Mouse (Mus musculus) stomach, embryonic 16.5 days (tissue): ENCODE results near the gene Gm28308. TPM values are rescaled to one million over a fixed set of nuclear protein-coding genes. Genes with fewer than 3 reads are reported as not detected.

Experiments used
- ATAC-seq: fragments of 200-750 bp; cut with Nextera tagmentation; 2 replicates; pipeline ENCODE4 v1.8.0; 2017; ENCODE audit warnings: moderate number of reproducible peaks, moderate TSS enrichment; ENCODE audit not compliant: insufficient read depth, low FRiP score
- H3K27ac ChIP-seq: fragments of 300-500 bp; sonication (generic); 2 replicates; pipeline ENCODE4 v1.5.1; 2014; ENCODE audit warnings: low read length
- H3K27me3 ChIP-seq: fragments of 300-500 bp; sonication (generic); 2 replicates; pipeline ENCODE4 v1.6.1; 2014; ENCODE audit warnings: low read length, control low read depth, mixed read lengths; ENCODE audit not compliant: control insufficient read depth, insufficient read depth
- H3K36me3 ChIP-seq: fragments of 300-500 bp; sonication (generic); 2 replicates; pipeline ENCODE4 v1.6.1; 2014; ENCODE audit warnings: low read length; ENCODE audit not compliant: control insufficient read depth, insufficient read depth
- H3K4me1 ChIP-seq: fragments of 300-500 bp; sonication (generic); 2 replicates; pipeline ENCODE4 v1.6.1; 2014; ENCODE audit warnings: low read length, control low read depth, mixed read lengths; ENCODE audit not compliant: control insufficient read depth, insufficient read depth
- H3K4me2 ChIP-seq: fragments of 300-500 bp; sonication (generic); 2 replicates; pipeline ENCODE4 v1.6.1; 2014; ENCODE audit warnings: low read depth, low read length, mixed read lengths
- H3K4me3 ChIP-seq: fragments of 300-500 bp; sonication (generic); replicated peaks from 2 replicates; pipeline ENCODE4 v1.5.1; 2014; ENCODE audit warnings: mild to moderate bottlenecking, low read length
- H3K9ac ChIP-seq: fragments of 300-500 bp; sonication (generic); 2 replicates; pipeline ENCODE4 v1.6.1; 2014; ENCODE audit warnings: low read length
- H3K9me3 ChIP-seq: fragments of 300-500 bp; sonication (generic); replicated peaks from 2 replicates; pipeline ENCODE4 v1.6.1; 2016; ENCODE audit warnings: low read length, control low read depth; ENCODE audit not compliant: control insufficient read depth
- WGBS: fragments of 180-500 bp; shearing (Covaris S2); extraction: QIAGEN DNeasy Blood & Tissue Kit; methylation state at CpG from one replicate; pipeline ENCODE4 v1.1.7; 2014; 5-methylcytosine and 5-hydroxymethylcytosine counted together
- polyA plus RNA-seq: library from polyadenylated mRNA; unstranded; fragments of >200 nt; fragmentation: Nextera tagmentation; extraction: Ambion mirVana; gene quantifications from 2 replicates; pipeline ENCODE4 v1.2.1, GENCODE M21; 2015

Gene Gm28308
- polyA plus RNA-seq, 1 experiment from 2014 or later, result not detected

DNA sequence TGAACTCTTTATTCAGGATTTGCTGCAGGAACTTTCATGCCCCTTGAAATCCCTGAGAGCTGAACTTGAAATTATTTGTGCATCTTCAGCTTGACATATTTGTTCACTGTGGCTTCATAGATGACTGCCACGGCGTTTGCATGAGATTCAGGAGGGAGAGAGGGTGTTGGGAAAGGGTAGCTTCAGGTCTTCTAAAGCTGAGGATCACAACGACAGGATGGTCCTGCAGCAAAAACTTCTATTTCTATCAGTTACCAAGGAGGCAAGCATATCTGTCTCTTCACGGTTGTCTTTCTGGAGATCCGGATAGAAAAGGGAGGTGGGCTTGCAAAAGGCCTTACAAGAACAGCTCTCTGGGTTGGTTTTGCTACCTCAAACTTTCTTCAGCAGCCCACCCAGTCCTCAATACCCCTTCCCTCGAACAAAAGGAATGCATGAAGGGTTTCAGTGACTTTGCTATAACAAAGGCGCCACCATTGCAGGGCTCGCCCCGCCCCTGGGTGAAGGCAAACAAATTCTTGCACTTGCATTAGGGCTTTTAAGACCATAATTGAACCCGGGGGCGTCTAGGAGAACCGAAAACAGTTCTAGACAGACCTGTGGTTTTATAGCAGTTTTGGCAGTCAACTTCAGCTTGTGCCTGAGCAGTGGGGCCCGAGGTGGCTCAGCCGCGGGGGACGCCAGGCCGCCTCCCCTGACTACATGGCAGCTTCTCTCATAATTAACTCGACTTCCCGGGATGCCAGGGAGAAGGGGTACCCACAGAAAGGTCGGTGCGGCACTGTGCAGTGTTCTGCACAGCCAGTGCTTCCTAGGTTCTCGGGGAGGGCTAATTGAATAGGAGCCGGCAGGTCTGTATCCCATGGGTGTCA is 34.9 kb upstream of the Gm28308 start:
- Histone ChIP-seq H3K36me3 (no peaks in the 10 kb centered on the region), H3K4me1 (peaks cover 5% of the 10 kb centered on the region; the same call in 1 of the 2 replicates), H3K27ac (no peak overlapping the region), H3K9ac (no peak overlapping the region), H3K9me3 (no peaks in the 10 kb centered on the region), H3K27me3 (peaks cover 95% of the 10 kb centered on the region), H3K4me2 (no peak overlapping the region), H3K4me3 (no peak overlapping the region)
- 1% methylated on average over 23 of the region's 23 CpGs for WGBS
- ATAC-seq, result no peak

DNA sequence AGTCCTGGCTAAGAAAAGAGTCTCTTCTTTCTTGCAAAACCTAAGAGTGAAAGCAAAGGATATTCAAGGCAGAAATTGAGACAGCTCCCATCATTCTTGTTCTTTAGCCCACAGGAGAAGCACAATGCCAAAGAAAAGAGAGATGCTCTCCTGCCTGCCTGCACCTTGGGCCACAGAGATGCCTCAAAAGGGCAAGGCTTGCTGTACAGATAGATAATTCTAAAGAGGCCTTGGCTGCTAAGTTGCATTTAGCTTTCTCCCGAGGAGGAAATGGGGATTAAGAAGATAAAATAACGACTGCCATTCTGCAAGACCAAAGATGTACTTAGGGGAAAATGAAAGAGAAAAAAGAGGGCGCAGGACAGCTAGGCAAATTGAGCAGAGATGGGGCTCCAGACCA is 33.8 kb upstream of the Gm28308 start:
- H3K27me3 ChIP-seq, result peaks cover 95% of the 10 kb centered on the region

DNA sequence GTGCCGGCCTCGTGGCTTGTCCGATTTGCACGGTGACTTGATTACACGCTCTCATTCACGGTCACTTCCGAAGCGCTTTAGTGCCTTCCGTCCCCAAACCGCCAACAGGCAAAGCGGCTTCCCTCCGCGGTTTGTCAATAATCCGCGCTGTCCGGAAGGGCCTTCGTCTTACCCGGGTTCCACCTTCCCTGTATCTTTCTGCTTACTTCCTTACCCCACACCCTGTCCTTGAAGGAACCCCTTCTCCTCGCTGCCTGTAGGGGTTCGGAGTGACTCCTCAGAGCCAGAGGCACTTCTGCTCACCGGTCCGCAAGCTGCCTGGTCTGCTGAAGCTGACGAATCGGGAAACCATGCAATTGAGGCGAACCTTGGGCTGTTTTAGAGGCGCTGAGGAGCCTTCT is 33.3 kb upstream of the Gm28308 start:
- no peak for ATAC-seq
- Histone ChIP-seq H3K27me3 (peaks cover 95% of the 10 kb centered on the region), H3K36me3 (no peaks in the 10 kb centered on the region), H3K9ac (no peak overlapping the region), H3K4me3 (no peak overlapping the region), H3K9me3 (no peaks in the 10 kb centered on the region), H3K27ac (no peak overlapping the region), H3K4me1 (peaks cover 5% of the 10 kb centered on the region; the same call in 1 of the 2 replicates), H3K4me2 (no peak overlapping the region)
- WGBS, result 1% methylated on average over 26 of the region's 26 CpGs

More for the DNA sequence above, 33.8 kb upstream of the Gm28308 start:
- 6% methylated on average over 3 of the region's 3 CpGs for WGBS
- Histone ChIP-seq H3K36me3 (no peaks in the 10 kb centered on the region), H3K9ac (no peak overlapping the region), H3K4me1 (peaks cover 5% of the 10 kb centered on the region; the same call in 1 of the 2 replicates), H3K27ac (no peak overlapping the region), H3K9me3 (no peaks in the 10 kb centered on the region), H3K4me3 (no peak overlapping the region), H3K4me2 (no peak overlapping the region)
- no peak for ATAC-seq

DNA sequence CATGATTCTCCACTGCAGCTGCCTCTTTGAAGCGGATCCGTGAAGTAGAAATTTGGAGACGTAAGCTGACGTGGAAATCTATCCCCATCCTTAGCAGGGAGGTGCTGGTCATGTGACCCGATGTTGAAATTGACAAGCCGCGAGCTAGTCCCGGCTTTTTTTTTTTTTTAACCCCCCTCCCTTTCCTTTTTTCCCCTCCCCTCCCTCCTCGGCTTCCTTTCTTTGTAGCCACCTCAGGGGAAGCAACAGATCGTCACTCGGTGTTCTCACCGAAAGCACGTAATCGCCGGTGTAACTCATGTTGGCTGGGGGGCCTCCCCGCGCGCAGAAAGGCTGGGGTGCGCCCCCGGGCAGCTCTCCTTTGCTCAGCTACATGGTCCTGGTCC is 32.6 kb upstream of the Gm28308 start, which contains the start of gene Hoxa11:
Gene Hoxa11, minus strand, starts transcription at position 54 of the 386 bp plus-strand sequence.
- Histone ChIP-seq H3K9ac (no peak within 1 kb of the TSS), H3K27ac (no peak within 1 kb of the TSS), H3K4me1 (peaks cover 5% of the 10 kb centered on the region; the same call in 1 of the 2 replicates), H3K27me3 (peaks cover 95% of the 10 kb centered on the region), H3K4me3 (peak within 1 kb of the TSS; percentile 20; the same call in 1 of the 2 replicates), H3K36me3 (no peaks in the 10 kb centered on the region), H3K9me3 (no peaks in the 10 kb centered on the region), H3K4me2 (no peak within 1 kb of the TSS)
- no peak for ATAC-seq
- 3% methylated on average over 20 of the region's 20 CpGs for WGBS

DNA sequence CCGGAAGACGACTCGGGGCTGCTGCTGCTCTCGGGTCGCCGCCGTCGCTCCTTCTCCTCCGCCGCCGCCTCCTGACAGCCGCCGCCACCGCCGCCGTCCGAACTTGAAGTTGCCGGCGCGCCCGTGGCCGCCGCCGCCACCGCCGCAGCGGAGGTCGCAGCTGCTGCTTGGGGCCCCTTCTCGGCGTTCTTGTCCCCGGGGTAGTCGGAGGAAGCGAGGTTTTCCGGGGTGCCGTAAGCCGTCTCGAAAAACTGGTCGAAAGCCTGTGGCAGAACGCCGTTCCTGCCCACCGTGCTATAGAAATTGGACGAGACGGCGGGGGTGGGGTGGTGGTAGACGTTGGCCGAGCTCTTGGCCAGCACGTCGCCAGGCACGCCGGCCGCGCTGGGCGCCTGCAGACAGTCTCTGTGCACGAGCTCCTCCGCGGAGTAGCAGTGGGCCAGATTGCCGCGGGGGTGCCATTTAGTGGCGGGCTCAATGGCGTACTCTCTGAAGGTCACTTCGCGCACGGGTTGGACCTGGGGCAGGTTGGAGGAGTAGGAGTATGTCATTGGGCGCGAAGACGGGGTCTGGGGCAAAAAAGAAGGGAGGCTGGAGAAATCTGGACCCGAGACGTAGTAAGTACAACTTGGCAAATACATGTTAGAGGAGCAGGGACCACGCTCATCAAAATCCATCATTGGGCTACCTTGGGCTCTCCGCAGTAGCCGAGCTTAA is 32.1 kb upstream of the Gm28308 start:
- Histone ChIP-seq H3K9me3 (no peaks in the 10 kb centered on the region), H3K27ac (no peak overlapping the region), H3K27me3 (peaks cover 97% of the 10 kb centered on the region), H3K36me3 (no peaks in the 10 kb centered on the region), H3K9ac (no peak overlapping the region), H3K4me3 (peak overlapping the region; percentile 20; the same call in 1 of the 2 replicates), H3K4me2 (no peak overlapping the region), H3K4me1 (peaks cover 5% of the 10 kb centered on the region)
- ATAC-seq, result no peak
- WGBS, result under 1% methylated on average over 70 of the region's 71 CpGs

DNA sequence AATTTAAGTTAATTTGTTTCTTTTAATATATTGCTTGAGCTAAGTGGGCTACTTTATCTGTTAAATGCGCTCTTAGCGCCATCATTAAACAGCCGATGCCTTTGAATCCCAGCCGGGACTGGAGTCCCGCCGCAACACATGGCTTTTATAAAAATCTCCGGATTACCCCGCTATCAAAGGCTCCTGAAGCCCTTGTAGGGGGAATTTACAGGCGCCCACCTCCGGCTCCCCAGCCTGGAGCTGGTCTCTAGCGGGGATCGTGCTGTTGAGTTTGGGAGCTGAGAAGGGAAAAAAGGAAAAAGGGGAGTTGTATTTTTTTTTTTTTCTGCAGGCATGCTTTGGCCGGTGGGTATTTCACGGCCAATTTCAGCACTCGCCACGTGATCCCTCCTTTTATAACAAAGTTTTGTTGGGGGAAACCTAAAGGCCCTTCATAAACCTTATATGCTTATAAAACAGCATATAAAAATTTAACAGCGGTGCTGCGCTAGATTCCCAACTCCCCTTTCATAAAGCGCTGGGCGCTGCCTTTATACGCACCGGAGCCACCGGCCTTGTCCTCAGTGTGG is 31.4 kb upstream of the Gm28308 start:
- Histone ChIP-seq H3K9ac (no peak overlapping the region), H3K27ac (no peak overlapping the region), H3K4me2 (no peak overlapping the region), H3K4me3 (peak overlapping the region; percentile 20; the same call in 1 of the 2 replicates), H3K4me1 (peaks cover 8% of the 10 kb centered on the region), H3K9me3 (no peaks in the 10 kb centered on the region), H3K27me3 (peaks cover 97% of the 10 kb centered on the region), H3K36me3 (no peaks in the 10 kb centered on the region)
- 3% methylated on average over 23 of the region's 23 CpGs for WGBS
- no peak for ATAC-seq

DNA sequence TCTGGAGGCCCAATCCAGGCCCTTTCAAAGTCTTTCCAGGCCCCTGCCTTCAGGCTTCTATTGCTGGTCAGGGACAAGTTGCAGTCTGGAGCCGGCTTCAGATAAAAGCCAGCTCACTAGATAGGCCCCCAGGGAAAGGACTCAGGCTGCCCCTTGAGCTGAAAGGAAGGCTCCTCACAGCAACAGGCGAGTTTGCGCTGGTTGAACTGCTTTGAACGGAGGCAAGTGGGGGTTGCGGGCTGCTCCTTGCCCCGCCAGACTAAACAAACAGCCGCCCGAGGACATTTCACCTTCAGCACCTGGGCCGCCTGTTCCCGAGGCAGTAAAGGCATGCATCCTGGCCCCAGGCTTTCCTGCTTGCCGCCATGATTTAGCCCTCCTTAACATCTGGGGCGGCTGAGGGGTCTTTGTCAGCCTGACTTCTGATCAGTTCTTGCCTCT is 30.6 kb upstream of the Gm28308 start:
- Histone ChIP-seq H3K36me3 (no peaks in the 10 kb centered on the region), H3K4me2 (no peak overlapping the region), H3K27me3 (peaks cover 95% of the 10 kb centered on the region), H3K4me1 (peaks cover 8% of the 10 kb centered on the region), H3K4me3 (no peak overlapping the region), H3K9ac (no peak overlapping the region), H3K9me3 (no peaks in the 10 kb centered on the region), H3K27ac (no peak overlapping the region)
- ATAC-seq, result no peak
- WGBS, result 2% methylated on average over 12 of the region's 12 CpGs

DNA sequence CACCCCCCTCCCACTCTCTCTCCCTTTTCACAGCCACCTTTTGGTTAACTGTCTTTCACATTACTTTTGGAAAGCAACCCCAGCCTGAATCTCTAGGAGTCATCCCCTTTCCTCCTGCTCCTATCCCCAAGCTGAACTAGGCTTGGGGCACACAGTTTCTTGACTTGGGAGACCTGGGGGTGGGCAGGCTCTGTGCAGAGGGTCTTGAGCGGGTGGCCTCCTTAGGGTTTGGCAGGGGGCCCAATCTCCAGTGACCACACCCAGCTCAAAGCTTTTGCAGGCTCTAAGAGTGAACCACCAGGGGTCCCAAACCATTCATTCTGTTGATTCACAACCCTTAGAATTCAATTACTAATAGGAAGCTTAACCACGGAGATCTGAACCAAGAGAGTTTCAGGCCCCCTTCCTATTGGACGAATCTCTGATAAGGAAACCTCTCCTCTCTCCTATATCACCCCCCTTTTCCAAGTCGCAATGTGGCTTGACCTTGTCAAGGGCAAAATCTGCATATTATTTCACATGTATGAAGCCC is 29.7 kb upstream of the Gm28308 start:
- 6% methylated on average over 4 of the region's 4 CpGs for WGBS
- Histone ChIP-seq H3K4me3 (no peak overlapping the region), H3K4me2 (no peak overlapping the region), H3K36me3 (no peaks in the 10 kb centered on the region), H3K27ac (no peak overlapping the region), H3K27me3 (peaks cover 92% of the 10 kb centered on the region), H3K9ac (no peak overlapping the region), H3K4me1 (peaks cover 8% of the 10 kb centered on the region), H3K9me3 (no peaks in the 10 kb centered on the region)
- no peak for ATAC-seq
